Mouse (Mus musculus) MEL (cell line): ENCODE measurements around the gene Rab11fip4. TPM values are rescaled to one million over a fixed set of nuclear protein-coding genes. Genes with fewer than 3 reads are reported as not detected.

Source experiments
- DNase-seq: peaks from one replicate; pipeline ENCODE4 v3.0.0; 2011; ENCODE audit warnings: low read depth, low spot score
- H3K27ac ChIP-seq: 2 replicates; pipeline ENCODE4 v1.5.1; 2012; ENCODE audit warnings: low read depth, mild to moderate bottlenecking, control low read depth, low read length, moderate library complexity; ENCODE audit not compliant: control insufficient read depth
- H3K27me3 ChIP-seq, 2 experiments: fragments of 150-350 bp in 1 of 2; sonication (generic) in 1 of 2; 2 replicates each; pipeline ENCODE4 v1.6.1; 2012; ENCODE audit warnings: low read length in 2 of 2, mild to moderate bottlenecking in 2 of 2, improper control_type of control experiment in 1 of 2, moderate library complexity in 1 of 2; ENCODE audit not compliant: insufficient read depth in 2 of 2, control insufficient read depth in 1 of 2
- H3K36me3 ChIP-seq, 2 experiments: 2 replicates each; pipeline ENCODE4 v1.6.1; 2012 to 2014; ENCODE audit warnings: low read length in 2 of 2, improper control_type of control experiment in 1 of 2, inconsistent platforms in 1 of 2, mild to moderate bottlenecking in 1 of 2; ENCODE audit not compliant: insufficient read depth in 2 of 2, control insufficient read depth in 1 of 2
- H3K4me1 ChIP-seq, 2 experiments: fragments of 150-350 bp in 1 of 2; sonication (generic) in 1 of 2; 2 replicates each; pipeline ENCODE4 v1.6.1; 2012; ENCODE audit warnings: low read length in 2 of 2, improper control_type of control experiment in 1 of 2, mild to moderate bottlenecking in 1 of 2; ENCODE audit not compliant: insufficient read depth in 2 of 2, control insufficient read depth in 1 of 2
- H3K4me3 ChIP-seq, 2 experiments: fragments of 150-350 bp in 1 of 2; sonication (generic) in 1 of 2; 2 replicates each; pipeline ENCODE4 v1.5.1; 2012; ENCODE audit warnings: low read depth in 2 of 2, low read length in 2 of 2, mild to moderate bottlenecking in 2 of 2, moderate library complexity in 2 of 2, control low read depth in 1 of 2, improper control_type of control experiment in 1 of 2; ENCODE audit not compliant: control insufficient read depth in 1 of 2, insufficient read depth in 1 of 2
- H3K79me2 ChIP-seq: 2 replicates; pipeline ENCODE4 v1.6.1; 2012; ENCODE audit warnings: mild to moderate bottlenecking, low read length, moderate library complexity; ENCODE audit not compliant: control insufficient read depth, poor library complexity, insufficient read depth
- H3K9ac ChIP-seq: 2 replicates; pipeline ENCODE4 v1.6.1; 2012; ENCODE audit warnings: low read depth, mild to moderate bottlenecking, control low read depth, low read length, moderate library complexity; ENCODE audit not compliant: control insufficient read depth, poor library complexity, severe bottlenecking
- H3K9me3 ChIP-seq: fragments of 150-350 bp; sonication (generic); replicated peaks from 2 replicates; pipeline ENCODE4 v1.6.1; 2012; ENCODE audit warnings: mild to moderate bottlenecking, low read length, improper control_type of control experiment, moderate library complexity; ENCODE audit not compliant: insufficient read depth
- CTCF ChIP-seq, 3 experiments: IDR thresholded peaks in 2 of 3; conservative IDR thresholded peaks in 1 of 3; 2 replicates each; pipeline ENCODE4 v1.5.1; 2011 to 2012; ENCODE audit warnings: low read length in 3 of 3, low read depth in 2 of 3, mild to moderate bottlenecking in 2 of 3, improper control_type of control experiment in 1 of 3, inconsistent platforms in 1 of 3, mixed read lengths in 1 of 3, moderate library complexity in 1 of 3; ENCODE audit not compliant: control insufficient read depth in 1 of 3, insufficient read depth in 1 of 3, poor library complexity in 1 of 3, severe bottlenecking in 1 of 3
- E2F4 ChIP-seq: IDR thresholded peaks from 2 replicates; pipeline ENCODE4 v1.6.1; 2011; ENCODE audit warnings: low read depth, low read length, improper control_type of control experiment, borderline replicate concordance
- GABPA ChIP-seq: IDR thresholded peaks from 2 replicates; pipeline ENCODE4 v1.6.1; 2012; ENCODE audit warnings: low read depth, mild to moderate bottlenecking, inconsistent platforms, low read length, improper control_type of control experiment, moderate library complexity
- GATA1 ChIP-seq: IDR thresholded peaks from 2 replicates; pipeline ENCODE4 v1.6.1; 2011; ENCODE audit warnings: low read depth, low read length, improper control_type of control experiment
- HCFC1 ChIP-seq: IDR thresholded peaks from 2 replicates; pipeline ENCODE4 v1.6.1; 2012; ENCODE audit warnings: low read depth, mild to moderate bottlenecking, inconsistent platforms, low read length, improper control_type of control experiment, moderate library complexity
- JUND ChIP-seq: IDR thresholded peaks from 2 replicates; pipeline ENCODE4 v1.6.1; 2011; ENCODE audit warnings: low read depth, mild to moderate bottlenecking, improper control_type of control experiment, low read length
- KAT2A ChIP-seq: conservative IDR thresholded peaks from 2 replicates; pipeline ENCODE4 v1.6.1; 2012; ENCODE audit warnings: low read depth, low read length, improper control_type of control experiment, inconsistent platforms
- MAX ChIP-seq: IDR thresholded peaks from 2 replicates; pipeline ENCODE4 v1.6.1; 2011; ENCODE audit warnings: low read length, improper control_type of control experiment
- MEF2A ChIP-seq: IDR thresholded peaks from 2 replicates; pipeline ENCODE4 v1.6.1; 2014; ENCODE audit warnings: low read depth, mild to moderate bottlenecking, inconsistent platforms, low read length, improper control_type of control experiment; ENCODE audit not compliant: poor library complexity, insufficient replicate concordance, severe bottlenecking; ENCODE audit errors: extremely low read depth
- MXI1 ChIP-seq: IDR thresholded peaks from 2 replicates; pipeline ENCODE4 v1.6.1; 2011; ENCODE audit warnings: mild to moderate bottlenecking, low read depth, low read length, improper control_type of control experiment
- MYC ChIP-seq: IDR thresholded peaks from 2 replicates; pipeline ENCODE4 v1.6.1; 2011; ENCODE audit warnings: low read depth, mild to moderate bottlenecking, low read length, improper control_type of control experiment, moderate library complexity
- NELFE ChIP-seq: IDR thresholded peaks from 2 replicates; pipeline ENCODE4 v1.6.1; 2011; ENCODE audit warnings: low read depth, low read length, improper control_type of control experiment
- NRF1 ChIP-seq: IDR thresholded peaks from 2 replicates; pipeline ENCODE4 v1.6.1; 2014; ENCODE audit warnings: low read depth, mild to moderate bottlenecking, inconsistent platforms, low read length, improper control_type of control experiment, moderate library complexity; ENCODE audit not compliant: poor library complexity, insufficient read depth, severe bottlenecking
- POLR2A ChIP-seq, 2 experiments: IDR thresholded peaks; 2 replicates each; pipeline ENCODE4 v1.6.1; 2011 to 2012; ENCODE audit warnings: low read length in 2 of 2, mild to moderate bottlenecking in 2 of 2, control low read depth in 1 of 2, improper control_type of control experiment in 1 of 2, low read depth in 1 of 2, moderate library complexity in 1 of 2; ENCODE audit not compliant: control insufficient read depth in 1 of 2, insufficient read depth in 1 of 2, poor library complexity in 1 of 2
- RCOR1 ChIP-seq: IDR thresholded peaks from 2 replicates; pipeline ENCODE4 v1.6.1; 2012; ENCODE audit warnings: low read depth, mild to moderate bottlenecking, inconsistent platforms, low read length, improper control_type of control experiment
- TCF12 ChIP-seq: IDR thresholded peaks from 2 replicates; pipeline ENCODE4 v1.6.1; 2014; ENCODE audit warnings: low read depth, mild to moderate bottlenecking, inconsistent platforms, low read length, improper control_type of control experiment, moderate library complexity
- USF1 ChIP-seq: IDR thresholded peaks from 2 replicates; pipeline ENCODE4 v1.6.1; 2014; ENCODE audit warnings: low read depth, mild to moderate bottlenecking, inconsistent platforms, low read length, improper control_type of control experiment, moderate library complexity
- ZKSCAN1 ChIP-seq: IDR thresholded peaks from 2 replicates; pipeline ENCODE4 v1.6.1; 2012; ENCODE audit warnings: low read depth, mild to moderate bottlenecking, inconsistent platforms, low read length, improper control_type of control experiment, moderate library complexity
- ZNF384 ChIP-seq: IDR thresholded peaks from 2 replicates; pipeline ENCODE4 v1.6.1; 2012; ENCODE audit warnings: low read depth, mild to moderate bottlenecking, inconsistent platforms, low read length, improper control_type of control experiment
- polyA plus RNA-seq, 2 experiments: library from polyadenylated mRNA; stranded (reverse) in 1 of 2; unstranded in 1 of 2; fragments of >175 nt in 1 of 2; fragments of >200 nt in 1 of 2; gene quantifications; 2 replicates each; pipeline versions ENCODE4 v1.2.1 to v1.2.4; 2012; ENCODE audit warnings: low replicate concordance in 2 of 2, low read depth in 1 of 2; ENCODE audit not compliant: insufficient read length in 2 of 2, insufficient read depth in 1 of 2, missing spikeins in 1 of 2
- total RNA-seq: library from RNA; depleted of rRNA; stranded (reverse); fragments of 300-350 nt; gene quantifications from 2 replicates; pipeline ENCODE4 v1.2.3, GENCODE M21; 2012; rRNA removed

Gene Rab11fip4
- total and polyA plus RNA-seq, 3 experiments, result under 0.01 to 0.03 TPM; not detected in 1

DNA sequence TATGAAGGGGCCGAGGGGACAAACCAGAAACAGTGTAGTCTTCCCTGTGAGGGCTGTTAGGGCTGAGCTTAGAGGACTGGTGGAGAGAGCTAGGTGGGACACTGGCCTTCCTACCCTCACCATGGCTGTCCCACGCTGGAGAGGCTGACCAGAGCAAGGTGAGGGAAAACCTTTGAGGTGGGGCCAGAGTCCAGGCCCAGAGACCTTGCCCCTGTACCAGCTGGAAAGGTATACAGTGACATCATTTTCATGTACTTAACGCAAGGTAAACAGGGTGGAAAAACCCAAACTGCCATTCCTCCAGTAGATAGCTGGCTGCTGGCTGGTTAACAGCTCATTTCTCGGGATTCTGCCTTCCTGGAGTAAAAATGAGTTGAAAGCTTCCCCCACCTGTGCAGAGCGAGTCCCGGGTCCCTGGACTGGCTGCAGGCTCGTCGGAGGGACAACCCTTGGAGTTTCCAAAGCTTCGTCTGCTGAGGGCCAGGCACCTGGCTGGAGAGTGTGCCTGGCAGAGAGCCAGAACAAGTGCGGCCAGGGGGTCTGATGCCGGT is 155.6 kb downstream of the Rab11fip4 start:
- Histone ChIP-seq H3K9me3 (no peaks in the 10 kb centered on the region), H3K36me3 (no peaks in the 10 kb centered on the region; a peak in 1 of 4 replicates), H3K79me2 (no peaks in the 10 kb centered on the region), H3K9ac (no peak overlapping the region), H3K4me1 (peaks cover 0 to 6% of the 10 kb centered on the region in 2 experiments; a peak in 1 of 4 replicates), H3K27ac (no peak overlapping the region), H3K27me3 (no peaks in the 10 kb centered on the region), H3K4me3 (no peak overlapping the region)
- DNase-seq, result no peak
- TF ChIP-seq GATA1, result no peak
- TF ChIP-seq MXI1, result no peak
- no peak for TF ChIP-seq GABPA
- no peak for TF ChIP-seq NRF1
- TF ChIP-seq ZNF384, result no peak
- TF ChIP-seq MYC, result no peak
- no peak for TF ChIP-seq MAX
- no peak for TF ChIP-seq POLR2A (IDR thresholded peaks at IDR 0.05; ENCODE audit: control insufficient read depth in 1 of 2, insufficient read depth in 1 of 2, low read depth in 1 of 2, low read length in 2 of 2, poor library complexity in 1 of 2)
- TF ChIP-seq JUND, result no peak
- TF ChIP-seq USF1, result no peak
- no peak for TF ChIP-seq KAT2A
- no peak for TF ChIP-seq NELFE
- TF ChIP-seq TCF12, result no peak
- no peak for TF ChIP-seq E2F4
- TF ChIP-seq ZKSCAN1, result no peak
- no peak for TF ChIP-seq HCFC1
- TF ChIP-seq CTCF (IDR thresholded peaks at IDR 0.05 in 2 of 3, conservative IDR thresholded peaks at IDR 0.05 in 1 of 3; ENCODE audit: control insufficient read depth in 1 of 3, insufficient read depth in 1 of 3, low read depth in 2 of 3, low read length in 3 of 3, poor library complexity in 1 of 3, severe bottlenecking in 1 of 3), result no peak
- TF ChIP-seq MEF2A, result no peak
- TF ChIP-seq RCOR1, result no peak

Other genes starting within 250 kb of the Rab11fip4 start
- gene Omg, start 87.1 kb upstream of the Rab11fip4 start, total RNA-seq, result not detected in 2 replicates
- gene Omg, start 87.1 kb upstream of the Rab11fip4 start, polyA plus RNA-seq, result under 1 TPM in 1 of 2 experiments, not detected in 1; 0.21 TPM
- gene Evi2b, start 67.5 kb upstream of the Rab11fip4 start, total RNA-seq, result 8.1 and 13.0 TPM in 2 replicates
- 10 to 100 TPM in 1 of 2 experiments, not detected in 1; 42.4 TPM for gene Evi2b, start 67.5 kb upstream of the Rab11fip4 start, polyA plus RNA-seq
- 0.15 and 0.46 TPM in 2 replicates for gene Evi2, start 60.6 kb upstream of the Rab11fip4 start, total RNA-seq
- 1 to 10 TPM in 1 of 2 experiments, not detected in 1; 1.2 TPM for gene Evi2, start 60.6 kb upstream of the Rab11fip4 start, polyA plus RNA-seq
- 0.13 and 0.19 TPM in 2 replicates for gene Evi2a, start 60.6 kb upstream of the Rab11fip4 start, total RNA-seq
- under 1 TPM in 1 of 2 experiments, not detected in 1; 0.18 TPM for gene Evi2a, start 60.6 kb upstream of the Rab11fip4 start, polyA plus RNA-seq